Mouse (Mus musculus) intestine, embryonic 14.5 days (tissue): ENCODE results near the gene Pcgf2. TPM values are rescaled to one million over a fixed set of nuclear protein-coding genes. Genes with fewer than 3 reads are reported as not detected.

ENCODE experiments used
- ATAC-seq: fragments of 200-750 bp; cut with Nextera tagmentation; replicated peaks from 2 replicates; pipeline ENCODE4 v1.8.0; 2017; ENCODE audit warnings: low read depth, moderate number of reproducible peaks, moderate TSS enrichment, moderate library complexity; ENCODE audit not compliant: low FRiP score, low TSS enrichment
- DNase-seq: peaks from one replicate; pipeline ENCODE4 v3.0.0-alpha.2; 2018; ENCODE audit warnings: low spot score
- H3K27ac ChIP-seq: fragments of 300-500 bp; sonication (generic); 2 replicates; pipeline ENCODE4 v1.5.1; 2014; ENCODE audit warnings: low read depth, mild to moderate bottlenecking, control low read depth
- H3K27me3 ChIP-seq: fragments of 300-500 bp; sonication (generic); replicated peaks from 2 replicates; pipeline ENCODE4 v1.6.1; 2014; ENCODE audit warnings: low read length, control low read depth; ENCODE audit not compliant: control insufficient read depth, insufficient read depth
- H3K36me3 ChIP-seq: fragments of 300-500 bp; sonication (generic); 2 replicates; pipeline ENCODE4 v1.6.1; 2014; ENCODE audit warnings: low read length, control low read depth; ENCODE audit not compliant: control insufficient read depth, insufficient read depth
- H3K4me1 ChIP-seq: fragments of 300-500 bp; sonication (generic); replicated peaks from 2 replicates; pipeline ENCODE4 v1.6.1; 2014; ENCODE audit warnings: low read length, control low read depth, mixed read lengths; ENCODE audit not compliant: control insufficient read depth, insufficient read depth
- H3K4me2 ChIP-seq: fragments of 300-500 bp; sonication (generic); 2 replicates; pipeline ENCODE4 v1.6.1; 2014; ENCODE audit warnings: low read length
- H3K4me3 ChIP-seq: fragments of 300-500 bp; sonication (generic); 2 replicates; pipeline ENCODE4 v1.5.1; 2014; ENCODE audit warnings: low read depth, low read length, control low read depth, mixed read lengths
- H3K9ac ChIP-seq: fragments of 300-500 bp; sonication (generic); 2 replicates; pipeline ENCODE4 v1.6.1; 2014; ENCODE audit warnings: mild to moderate bottlenecking, low read length
- H3K9me3 ChIP-seq: fragments of 300-500 bp; sonication (generic); 2 replicates; pipeline ENCODE4 v1.6.1; 2016; ENCODE audit warnings: low read length, control low read depth; ENCODE audit not compliant: control insufficient read depth
- WGBS: fragments of 180-500 bp; shearing (Covaris S2); extraction: QIAGEN DNeasy Blood & Tissue Kit; methylation state at CpG from one replicate; pipeline ENCODE4 v1.1.7; 2014; 5-methylcytosine and 5-hydroxymethylcytosine counted together
- polyA plus RNA-seq: library from polyadenylated mRNA; unstranded; fragments of >200 nt; fragmentation: Nextera tagmentation; extraction: Ambion mirVana; gene quantifications from 2 replicates; pipeline ENCODE4 v1.2.1, GENCODE M21; 2014

Gene Pcgf2
- polyA plus RNA-seq, 1 experiment from 2014 or later, result 19.7 TPM

DNA sequence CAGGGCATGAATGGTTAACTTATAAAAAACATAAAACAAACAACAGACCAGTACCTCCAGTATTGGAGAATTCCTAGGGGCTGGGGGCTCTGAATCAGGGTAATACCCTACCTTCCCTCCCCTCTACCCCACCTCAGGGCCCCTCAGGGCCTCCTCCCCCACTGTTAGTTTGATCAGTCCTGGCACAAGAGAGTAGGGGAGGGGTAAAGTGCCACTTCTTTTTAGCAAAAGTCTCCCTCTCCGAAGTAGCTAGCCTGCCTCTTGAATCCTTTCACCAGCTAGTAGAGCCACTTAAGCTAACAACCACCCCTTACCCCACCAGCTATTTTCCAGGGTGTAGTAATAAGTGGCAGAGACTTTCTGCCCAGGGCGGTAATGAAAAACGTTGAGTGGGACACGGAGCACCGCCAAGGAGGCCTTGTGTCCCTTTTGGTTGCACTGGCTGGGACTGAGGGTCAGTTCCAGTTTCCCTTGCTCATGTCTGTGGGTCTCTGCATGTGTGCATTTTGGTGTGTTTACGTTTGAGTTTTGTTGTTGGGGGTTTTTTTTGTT, 17.7 kb downstream of the Pcgf2 start:
- H3K27ac ChIP-seq, result no peak overlapping the region
- ATAC-seq (no peak), DNase-seq (no peak)
- H3K27me3 ChIP-seq, result no peaks in the 10 kb centered on the region
- no peak overlapping the region for H3K4me3 ChIP-seq
- H3K9ac ChIP-seq, result no peak overlapping the region
- H3K4me1 ChIP-seq, result peaks cover 13% of the 10 kb centered on the region
- H3K36me3 ChIP-seq, result peaks cover 52% of the 10 kb centered on the region
- no peak overlapping the region for H3K4me2 ChIP-seq
- WGBS, result 87% methylated on average over 6 of the region's 6 CpGs
- H3K9me3 ChIP-seq, result no peaks in the 10 kb centered on the region

DNA sequence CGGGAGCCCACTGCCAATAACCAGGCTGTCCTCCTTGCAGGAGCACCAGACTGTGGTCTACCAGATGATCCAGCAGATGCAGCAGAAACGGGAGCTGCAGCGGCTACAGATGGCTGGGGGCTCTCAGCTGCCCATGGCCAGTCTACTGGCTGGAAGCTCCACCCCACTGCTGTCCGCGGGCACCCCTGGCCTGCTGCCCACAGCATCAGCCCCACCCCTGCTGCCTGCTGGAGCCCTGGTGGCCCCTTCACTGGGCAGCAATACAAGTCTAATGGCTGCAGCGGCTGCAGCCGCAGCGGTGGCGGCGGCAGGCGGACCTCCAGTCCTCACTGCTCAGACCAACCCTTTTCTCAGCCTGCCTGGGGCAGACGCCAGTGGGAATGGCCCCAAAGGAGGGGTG, 19.9 kb downstream of the Pcgf2 start:
- ATAC-seq (no peak), DNase-seq (no peak)
- H3K4me3 ChIP-seq, result no peak overlapping the region
- no peak overlapping the region for H3K27ac ChIP-seq
- no peaks in the 10 kb centered on the region; the same call in none of the 2 replicates for H3K4me1 ChIP-seq
- no peak overlapping the region for H3K4me2 ChIP-seq
- no peak overlapping the region for H3K9ac ChIP-seq
- H3K27me3 ChIP-seq, result no peaks in the 10 kb centered on the region
- 88% methylated on average over 12 of the region's 12 CpGs for WGBS
- no peaks in the 10 kb centered on the region for H3K9me3 ChIP-seq
- peaks cover 73% of the 10 kb centered on the region for H3K36me3 ChIP-seq

DNA sequence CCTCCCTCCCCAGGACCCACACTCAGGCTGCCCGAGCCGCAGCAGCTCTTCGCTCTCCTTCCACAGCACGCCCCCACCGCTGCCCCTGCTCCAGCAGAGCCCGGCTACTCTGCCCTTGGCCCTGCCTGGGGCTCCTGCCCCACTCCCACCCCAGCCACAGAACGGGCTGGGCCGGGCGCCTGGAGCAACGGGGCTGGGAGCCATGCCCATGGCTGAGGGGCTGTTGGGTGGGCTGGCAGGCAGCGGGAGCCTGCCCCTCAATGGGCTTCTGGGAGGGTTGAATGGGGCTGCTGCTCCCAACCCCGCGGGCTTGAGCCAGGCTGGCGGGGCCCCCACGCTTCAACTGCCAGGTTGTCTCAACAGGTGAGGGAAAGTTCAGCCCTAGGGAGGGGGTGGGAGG, 22.0 kb downstream of the Pcgf2 start:
- H3K9ac ChIP-seq, result no peak overlapping the region
- DNase-seq (no peak), ATAC-seq (no peak)
- no peak overlapping the region for H3K27ac ChIP-seq
- H3K27me3 ChIP-seq, result no peaks in the 10 kb centered on the region
- H3K9me3 ChIP-seq, result no peaks in the 10 kb centered on the region
- H3K36me3 ChIP-seq, result peaks cover 93% of the 10 kb centered on the region
- H3K4me1 ChIP-seq, result no peaks in the 10 kb centered on the region; the same call in 1 of the 2 replicates
- H3K4me3 ChIP-seq, result no peak overlapping the region
- no peak overlapping the region for H3K4me2 ChIP-seq
- 93% methylated on average over 15 of the region's 15 CpGs for WGBS

DNA sequence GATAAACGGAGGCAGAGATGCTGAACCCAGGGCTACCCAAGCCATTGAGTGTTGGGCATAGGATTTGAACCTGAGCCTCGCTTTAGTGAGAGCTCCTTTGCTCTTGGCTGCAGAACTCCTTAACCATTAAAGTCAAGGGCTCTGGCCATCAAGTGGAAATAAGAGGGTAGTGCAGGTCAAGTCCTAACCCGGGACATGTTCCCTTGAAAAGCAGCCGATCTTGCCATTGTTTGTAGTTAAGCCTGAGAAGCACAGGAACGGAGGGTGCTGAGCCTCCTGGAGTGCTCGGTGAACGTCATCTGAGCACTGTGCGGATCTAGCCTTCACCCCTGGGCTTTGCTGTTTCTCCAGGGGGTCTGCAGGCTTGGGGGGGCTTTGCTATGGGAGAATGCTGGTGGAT, 22.5 kb downstream of the Pcgf2 start:
- Histone ChIP-seq H3K4me1 (no peaks in the 10 kb centered on the region; the same call in 1 of the 2 replicates), H3K4me2 (no peak overlapping the region), H3K4me3 (no peak overlapping the region), H3K27ac (no peak overlapping the region), H3K9me3 (no peaks in the 10 kb centered on the region), H3K9ac (no peak overlapping the region), H3K36me3 (peaks cover 95% of the 10 kb centered on the region), H3K27me3 (no peaks in the 10 kb centered on the region)
- WGBS, result 66% methylated on average over 8 of the region's 8 CpGs
- DNase-seq (no peak), ATAC-seq (no peak)

DNA sequence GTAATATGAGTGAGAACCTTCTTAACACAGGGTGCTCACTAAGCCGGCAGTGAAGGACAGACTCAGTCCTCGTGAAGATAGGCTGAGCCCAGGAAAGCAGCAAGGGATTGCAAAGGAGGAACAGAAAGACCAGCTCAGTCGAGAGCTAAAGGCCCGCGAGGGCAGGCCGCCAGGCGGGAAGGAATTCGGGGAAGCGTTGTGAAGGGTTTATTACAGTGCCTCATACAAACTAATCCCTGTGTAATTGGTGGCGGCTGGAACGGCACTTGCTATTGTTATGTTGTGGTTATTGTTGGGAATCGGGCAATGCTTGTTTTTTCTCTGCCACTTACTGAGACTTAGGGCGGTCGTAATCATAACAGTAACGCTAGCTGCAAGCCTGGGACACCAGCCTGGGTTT, 22.9 kb downstream of the Pcgf2 start:
- no peaks in the 10 kb centered on the region; the same call in 1 of the 2 replicates for H3K4me1 ChIP-seq
- no peaks in the 10 kb centered on the region for H3K9me3 ChIP-seq
- H3K9ac ChIP-seq, result no peak overlapping the region
- no peak overlapping the region for H3K27ac ChIP-seq
- ATAC-seq, result no peak
- no peak for DNase-seq
- no peaks in the 10 kb centered on the region for H3K27me3 ChIP-seq
- H3K36me3 ChIP-seq, result peaks cover 96% of the 10 kb centered on the region
- WGBS, result 58% methylated on average over 15 of the region's 15 CpGs
- no peak overlapping the region for H3K4me3 ChIP-seq
- H3K4me2 ChIP-seq, result no peak overlapping the region

DNA sequence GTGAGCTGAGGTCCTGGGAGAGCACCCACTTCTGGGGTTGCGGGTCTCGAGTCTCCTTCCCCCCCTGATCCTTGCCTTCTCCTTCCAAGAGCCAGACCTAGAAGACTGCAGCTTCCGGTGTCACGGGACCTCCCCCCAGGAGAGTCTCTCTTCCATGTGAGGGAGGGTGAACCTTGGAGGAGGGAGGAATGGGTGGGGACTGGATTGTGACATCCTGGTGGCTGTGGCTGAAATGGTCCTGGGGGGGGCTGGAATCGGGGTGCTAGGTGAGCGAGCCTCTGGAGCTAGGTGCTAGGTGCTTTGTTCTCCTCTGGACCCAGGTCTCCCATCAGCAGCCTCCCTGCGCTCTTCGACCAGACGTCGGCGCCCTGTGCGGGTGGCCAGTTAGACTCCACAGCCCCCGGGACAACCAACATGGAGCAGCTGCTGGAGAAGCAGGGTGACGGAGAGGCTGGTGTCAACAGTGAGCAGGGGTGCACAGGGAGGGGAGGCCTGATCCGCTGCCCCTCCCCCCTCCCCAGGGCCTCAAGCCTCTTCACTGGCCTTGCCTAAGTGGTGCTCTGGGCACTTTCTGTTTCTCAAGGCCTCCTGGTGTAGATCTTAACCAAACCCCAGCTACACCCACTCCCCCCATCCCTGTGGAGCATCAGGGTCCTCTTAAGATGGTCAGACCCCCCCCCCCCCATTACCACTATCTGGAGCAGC, 24.1 kb downstream of the Pcgf2 start:
- Histone ChIP-seq H3K36me3 (peaks cover 96% of the 10 kb centered on the region), H3K9me3 (no peaks in the 10 kb centered on the region), H3K9ac (no peak overlapping the region), H3K27ac (no peak overlapping the region), H3K27me3 (no peaks in the 10 kb centered on the region), H3K4me2 (no peak overlapping the region), H3K4me1 (no peaks in the 10 kb centered on the region; the same call in 1 of the 2 replicates), H3K4me3 (no peak overlapping the region)
- DNase-seq, result no peak
- no peak for ATAC-seq
- WGBS, result 80% methylated on average over 14 of the region's 15 CpGs

DNA sequence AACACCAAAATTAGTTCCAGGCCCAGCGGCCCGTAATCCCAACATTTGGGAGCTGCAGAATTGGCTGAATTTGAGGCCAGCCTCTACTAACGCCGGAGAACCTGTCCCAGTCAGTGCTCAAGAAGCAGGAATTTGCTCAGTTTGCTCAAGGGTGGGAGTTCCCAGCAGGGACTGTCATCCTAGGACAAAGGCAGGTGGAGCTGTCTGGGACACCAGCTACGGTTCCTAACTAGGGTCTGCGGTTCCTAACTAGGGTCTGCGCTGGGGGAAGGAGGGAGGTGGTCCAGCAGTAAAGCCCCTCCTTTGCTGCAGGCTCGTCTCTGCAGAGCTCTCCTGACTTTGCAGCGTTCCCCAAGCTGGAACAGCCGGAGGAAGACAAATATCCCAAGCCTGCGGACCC, 27.1 kb downstream of the Pcgf2 start:
- H3K4me2 ChIP-seq, result no peak overlapping the region
- peaks cover 14% of the 10 kb centered on the region for H3K4me1 ChIP-seq
- WGBS, result 87% methylated on average over 11 of the region's 11 CpGs
- H3K27me3 ChIP-seq, result no peaks in the 10 kb centered on the region
- DNase-seq, result no peak
- H3K27ac ChIP-seq, result no peak overlapping the region
- no peak overlapping the region for H3K9ac ChIP-seq
- no peak for ATAC-seq
- peaks cover 94% of the 10 kb centered on the region for H3K36me3 ChIP-seq
- no peak overlapping the region for H3K4me3 ChIP-seq
- H3K9me3 ChIP-seq, result no peaks in the 10 kb centered on the region

DNA sequence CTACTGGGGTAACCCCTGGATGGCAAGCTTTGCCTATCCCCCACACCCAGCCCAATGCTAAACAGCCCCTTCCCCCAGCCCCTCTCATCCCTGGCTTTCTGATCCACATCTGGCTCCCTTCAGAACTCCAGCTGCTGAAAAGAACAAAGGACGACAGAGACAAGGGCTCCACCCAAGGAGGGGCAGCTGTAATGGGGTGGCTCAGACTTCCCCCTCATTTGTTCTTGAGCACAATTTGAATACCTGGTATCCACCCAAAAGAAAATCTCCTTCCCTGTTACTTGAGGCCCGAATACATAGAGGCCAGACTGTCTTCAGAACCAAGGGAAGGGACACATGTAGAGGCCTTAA, 29.1 kb downstream of the Pcgf2 start:
- ATAC-seq (no peak), DNase-seq (no peak)
- Histone ChIP-seq H3K4me1 (peaks cover 14% of the 10 kb centered on the region), H3K4me3 (no peak overlapping the region), H3K4me2 (no peak overlapping the region), H3K9me3 (no peaks in the 10 kb centered on the region), H3K36me3 (peaks cover 91% of the 10 kb centered on the region), H3K27me3 (no peaks in the 10 kb centered on the region), H3K27ac (no peak overlapping the region), H3K9ac (no peak overlapping the region)
- 61% methylated on average over 2 of the region's 2 CpGs for WGBS
